Mouse (Mus musculus): ENCODE measurements around the gene Grap. TPM values are rescaled to one million over a fixed set of nuclear protein-coding genes. Genes with fewer than 3 reads are reported as not detected.

Gene Grap
- polyA plus RNA-seq, 1 experiment = 0.14 TPM

- TF ChIP-seq MYOD1 (IDR thresholded peaks at IDR 0.05; ENCODE audit: control insufficient read depth, insufficient read length, low read depth) (no peak), CEBPB (IDR thresholded peaks at IDR 0.05; ENCODE audit: low read depth) (no peak), MYOG (IDR thresholded peaks at IDR 0.05; ENCODE audit: control insufficient read depth, extremely low read depth, insufficient read length) (no peak), CTCF (IDR thresholded peaks at IDR 0.05; ENCODE audit: control insufficient read depth, insufficient read depth, insufficient read length) (no peak), FOSL1 (IDR thresholded peaks at IDR 0.05; ENCODE audit: insufficient read depth, low read length, poor library complexity, severe bottlenecking) (no peak), USF1 (IDR thresholded peaks at IDR 0.05; ENCODE audit: low read depth) (no peak), MAX (IDR thresholded peaks at IDR 0.05) (no peak)
- Histone ChIP-seq H3K79me3 (ENCODE audit: low read depth) (no peaks in the 10 kb centered on the region), H3ac (ENCODE audit: control insufficient read depth, insufficient read length, low read depth) (no peak overlapping the region), H3K27me3 (ENCODE audit: control insufficient read depth, insufficient read depth, insufficient read length) (no peaks in the 10 kb centered on the region), H3K4me3 (ENCODE audit: insufficient read depth, poor library complexity, severe bottlenecking) (no peak overlapping the region), H3K36me3 (ENCODE audit: control insufficient read depth, insufficient read depth) (no peaks in the 10 kb centered on the region), H3K79me2 (ENCODE audit: control insufficient read depth, insufficient read depth) (no peaks in the 10 kb centered on the region)
These were observed 37.2 kb upstream of the Grap start for GRCm38 (mm10) chr11:61615686-61616522.

GRCm38 (mm10) chr11:61616523-61617292 is 36.4 kb upstream of the Grap start:
- Histone ChIP-seq H3K27me3 (ENCODE audit: control insufficient read depth, insufficient read depth, insufficient read length) (no peaks in the 10 kb centered on the region), H3K79me3 (ENCODE audit: low read depth) (no peaks in the 10 kb centered on the region), H3K36me3 (ENCODE audit: control insufficient read depth, insufficient read depth) (no peaks in the 10 kb centered on the region), H3K4me3 (ENCODE audit: insufficient read depth, poor library complexity, severe bottlenecking) (no peak overlapping the region), H3ac (ENCODE audit: control insufficient read depth, insufficient read length, low read depth) (no peak overlapping the region), H3K79me2 (ENCODE audit: control insufficient read depth, insufficient read depth) (no peaks in the 10 kb centered on the region)
- no peak for TF ChIP-seq MAX (IDR thresholded peaks at IDR 0.05)
- TF ChIP-seq USF1 (IDR thresholded peaks at IDR 0.05; ENCODE audit: low read depth) = no peak
- no peak for TF ChIP-seq FOSL1 (IDR thresholded peaks at IDR 0.05; ENCODE audit: insufficient read depth, low read length, poor library complexity, severe bottlenecking)

- Histone ChIP-seq H3ac (ENCODE audit: control insufficient read depth, insufficient read length, low read depth) (no peak overlapping the region), H3K4me3 (ENCODE audit: insufficient read depth, poor library complexity, severe bottlenecking) (no peak overlapping the region), H3K79me3 (ENCODE audit: low read depth) (no peaks in the 10 kb centered on the region), H3K27me3 (ENCODE audit: control insufficient read depth, insufficient read depth, insufficient read length) (no peaks in the 10 kb centered on the region), H3K79me2 (ENCODE audit: control insufficient read depth, insufficient read depth) (no peaks in the 10 kb centered on the region), H3K36me3 (ENCODE audit: control insufficient read depth, insufficient read depth) (no peaks in the 10 kb centered on the region)
- TF ChIP-seq CEBPB (IDR thresholded peaks at IDR 0.05; ENCODE audit: low read depth) (no peak), USF1 (IDR thresholded peaks at IDR 0.05; ENCODE audit: low read depth) (no peak), CTCF (IDR thresholded peaks at IDR 0.05; ENCODE audit: control insufficient read depth, insufficient read depth, insufficient read length) (no peak), MYOG (IDR thresholded peaks at IDR 0.05; ENCODE audit: control insufficient read depth, extremely low read depth, insufficient read length) (no peak), FOSL1 (IDR thresholded peaks at IDR 0.05; ENCODE audit: insufficient read depth, low read length, poor library complexity, severe bottlenecking) (no peak), MAX (IDR thresholded peaks at IDR 0.05) (no peak)
These were observed 35.6 kb upstream of the Grap start for GRCm38 (mm10) chr11:61617293-61617975.

- Histone ChIP-seq H3K36me3 (ENCODE audit: control insufficient read depth, insufficient read depth) (no peaks in the 10 kb centered on the region), H3K27me3 (ENCODE audit: control insufficient read depth, insufficient read depth, insufficient read length) (no peaks in the 10 kb centered on the region), H3ac (ENCODE audit: control insufficient read depth, insufficient read length, low read depth) (no peak overlapping the region), H3K79me3 (ENCODE audit: low read depth) (no peaks in the 10 kb centered on the region), H3K79me2 (ENCODE audit: control insufficient read depth, insufficient read depth) (no peaks in the 10 kb centered on the region), H3K4me3 (ENCODE audit: insufficient read depth, poor library complexity, severe bottlenecking) (no peak overlapping the region)
- TF ChIP-seq CEBPB (IDR thresholded peaks at IDR 0.05; ENCODE audit: low read depth) = no peak
- no peak for TF ChIP-seq CTCF (IDR thresholded peaks at IDR 0.05; ENCODE audit: control insufficient read depth, insufficient read depth, insufficient read length)
- no peak for TF ChIP-seq FOSL1 (IDR thresholded peaks at IDR 0.05; ENCODE audit: insufficient read depth, low read length, poor library complexity, severe bottlenecking)
These were observed 34.9 kb upstream of the Grap start for GRCm38 (mm10) chr11:61618131-61618530.

GRCm38 (mm10) chr11:61618571-61618970 is 34.5 kb upstream of the Grap start:
- H3K79me3 ChIP-seq (ENCODE audit: low read depth) = no peaks in the 10 kb centered on the region
- no peaks in the 10 kb centered on the region for H3K27me3 ChIP-seq (ENCODE audit: control insufficient read depth, insufficient read depth, insufficient read length)
- no peaks in the 10 kb centered on the region for H3K79me2 ChIP-seq (ENCODE audit: control insufficient read depth, insufficient read depth)
- H3K36me3 ChIP-seq (ENCODE audit: control insufficient read depth, insufficient read depth) = no peaks in the 10 kb centered on the region
- H3K4me3 ChIP-seq (ENCODE audit: insufficient read depth, poor library complexity, severe bottlenecking) = no peak overlapping the region
- H3ac ChIP-seq (ENCODE audit: control insufficient read depth, insufficient read length, low read depth) = no peak overlapping the region
- TF ChIP-seq CTCF (IDR thresholded peaks at IDR 0.05; ENCODE audit: control insufficient read depth, insufficient read depth, insufficient read length) (no peak), MYOD1 (IDR thresholded peaks at IDR 0.05; ENCODE audit: control insufficient read depth, insufficient read length, low read depth) (no peak), MYOG (IDR thresholded peaks at IDR 0.05; ENCODE audit: control insufficient read depth, extremely low read depth, insufficient read length) (no peak), MAX (IDR thresholded peaks at IDR 0.05) (no peak), USF1 (IDR thresholded peaks at IDR 0.05; ENCODE audit: low read depth) (no peak), FOSL1 (IDR thresholded peaks at IDR 0.05; ENCODE audit: insufficient read depth, low read length, poor library complexity, severe bottlenecking) (no peak), CEBPB (IDR thresholded peaks at IDR 0.05; ENCODE audit: low read depth) (no peak)
